Mouse (Mus musculus) bone marrow, adult 2 months (tissue): Measurements from ENCODE around the gene Nsmf. TPM values are rescaled to one million over a fixed set of nuclear protein-coding genes. Genes with fewer than 3 reads are reported as not detected.

Source experiments
- H3K27ac ChIP-seq: fragments of 200-500 bp; 2 replicates; pipeline ENCODE4 v1.5.1; 2012; ENCODE audit warnings: low read depth, mild to moderate bottlenecking, control low read depth, inconsistent platforms, low read length; ENCODE audit not compliant: control insufficient read depth, poor library complexity, insufficient read depth
- H3K4me1 ChIP-seq: fragments of 200-500 bp; 2 replicates; pipeline ENCODE4 v1.6.1; 2011; ENCODE audit warnings: low read length; ENCODE audit not compliant: control insufficient read depth, insufficient read depth
- H3K4me3 ChIP-seq: fragments of 200-500 bp; replicated peaks from 2 replicates; pipeline ENCODE3; 2011; ENCODE audit warnings: mild to moderate bottlenecking, low read depth, low read length, control low read depth; ENCODE audit not compliant: control insufficient read depth
- CTCF ChIP-seq: fragments of 200-500 bp; IDR thresholded peaks from 2 replicates; pipeline ENCODE4 v1.5.1; 2011; ENCODE audit warnings: low read length, control low read depth; ENCODE audit not compliant: control insufficient read depth, insufficient read depth
- POLR2A ChIP-seq: fragments of 200-500 bp; IDR thresholded peaks from 2 replicates; pipeline ENCODE4 v1.6.1; 2011; ENCODE audit warnings: low read depth, mild to moderate bottlenecking, control low read depth, low read length, borderline replicate concordance; ENCODE audit not compliant: control insufficient read depth
- WGBS: fragments of 180-500 bp; shearing (Covaris S2); methylation state at CpG from one replicate; pipeline ENCODE4 v1.1.7; 2018; 5-methylcytosine and 5-hydroxymethylcytosine counted together
- polyA plus RNA-seq: library from polyadenylated mRNA; stranded (reverse); fragments of >200 nt; gene quantifications from 2 replicates; pipeline ENCODE4 v1.2.4, GENCODE M21; 2011; ENCODE audit warnings: low replicate concordance; ENCODE audit not compliant: missing spikeins, insufficient read depth, insufficient read length

The Nsmf gene
- polyA plus RNA-seq, 1 experiment = 28.2 TPM

DNA sequence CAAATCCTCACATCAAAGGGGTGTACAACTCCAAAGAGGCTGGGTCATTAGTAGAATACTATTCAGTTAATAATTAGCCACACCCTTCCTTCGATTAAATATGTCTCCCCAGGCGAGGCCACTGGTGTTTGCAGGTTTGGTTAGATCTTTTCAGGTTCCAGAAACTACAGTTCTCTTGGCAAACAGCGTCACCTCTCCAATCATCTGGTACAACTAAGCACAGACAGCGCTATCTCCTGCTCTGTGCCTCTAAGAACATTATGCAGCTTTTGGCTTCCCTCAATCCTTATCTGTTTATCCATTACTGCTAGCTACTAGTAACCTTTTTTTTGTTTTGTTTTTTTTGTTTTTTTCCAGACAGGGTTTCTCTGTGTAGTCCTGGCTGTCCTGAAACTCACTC, 15.4 kb downstream of the Nsmf start:
- H3K4me1 ChIP-seq = no peaks in the 10 kb centered on the region

DNA sequence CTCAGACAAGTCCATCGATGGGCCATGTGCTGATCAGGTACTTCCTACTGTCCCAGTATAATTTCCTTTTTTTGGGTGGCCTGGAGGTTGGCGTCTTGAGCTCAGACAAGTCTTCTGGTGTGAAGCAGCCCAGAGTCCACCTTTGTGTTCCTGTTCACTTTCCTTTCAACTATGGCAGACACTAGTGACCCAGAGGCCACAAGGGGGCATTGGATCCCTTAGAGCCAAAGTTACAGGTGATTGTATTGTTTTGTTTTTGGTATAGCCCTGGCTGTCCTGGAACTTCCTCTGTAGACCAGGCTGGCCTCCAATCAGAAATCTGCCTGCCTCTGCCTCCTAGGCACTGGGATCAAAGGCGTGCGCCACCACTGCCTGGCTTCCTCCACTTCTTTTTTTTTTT, 18.2 kb downstream of the Nsmf start:
- TF ChIP-seq CTCF (no peak), POLR2A (no peak)
- H3K27ac ChIP-seq = no peak overlapping the region
- H3K4me3 ChIP-seq = no peak overlapping the region
- WGBS = 72% methylated on average over 4 of the region's 4 CpGs
- H3K4me1 ChIP-seq = no peaks in the 10 kb centered on the region

More for the DNA sequence above, 15.4 kb downstream of the Nsmf start:
- 69% methylated on average over 4 of the region's 4 CpGs for WGBS
- H3K4me3 ChIP-seq = no peak overlapping the region
- TF ChIP-seq CTCF (no peak), POLR2A (no peak)
- no peak overlapping the region for H3K27ac ChIP-seq

DNA sequence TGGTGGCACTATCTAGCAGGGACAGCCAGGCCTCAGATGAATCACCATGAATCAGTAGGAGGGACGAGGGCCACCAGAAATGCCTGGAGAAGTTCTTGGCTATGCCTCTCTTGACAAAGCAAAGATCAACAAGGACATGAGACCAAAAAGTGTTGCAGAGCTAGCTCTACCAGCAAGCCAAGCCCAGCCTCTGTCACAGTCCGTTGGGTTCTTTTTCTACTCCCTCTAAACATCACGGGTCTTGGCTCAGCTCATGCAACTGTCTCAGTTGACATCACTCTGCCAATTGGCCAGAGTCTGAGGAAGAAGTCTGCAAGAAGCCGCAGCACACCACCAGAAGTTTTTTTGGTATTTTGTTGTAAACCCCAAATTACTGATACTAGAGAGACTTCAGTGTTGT, 21.4 kb downstream of the Nsmf start:
- 77% methylated on average over 4 of the region's 4 CpGs for WGBS
- no peak overlapping the region for H3K4me3 ChIP-seq

DNA sequence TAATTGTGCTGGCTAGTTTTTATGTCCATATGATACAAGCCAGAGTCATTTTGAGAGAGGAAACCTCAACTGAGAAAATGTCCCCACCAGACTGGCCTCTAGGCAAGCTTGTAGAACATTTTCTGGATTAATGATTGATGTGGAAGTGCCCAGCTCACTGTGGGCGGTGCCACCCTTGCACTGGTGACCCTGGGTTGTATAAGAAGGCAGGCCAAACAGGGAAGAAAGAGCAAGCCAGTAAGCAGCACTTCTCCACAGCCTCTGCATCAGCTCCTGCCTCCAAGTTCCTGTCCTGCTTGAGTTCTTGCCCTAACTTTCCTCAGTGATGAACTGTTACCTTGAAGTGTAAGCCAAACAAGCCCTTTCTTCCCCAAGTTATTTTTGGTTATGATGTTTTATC, 24.8 kb downstream of the Nsmf start:
- H3K27ac ChIP-seq = no peak overlapping the region
- no peak for TF ChIP-seq CTCF
- TF ChIP-seq POLR2A = no peak
- no peaks in the 10 kb centered on the region for H3K4me1 ChIP-seq
- 76% methylated on average over 1 of the region's 1 CpGs for WGBS
- no peak overlapping the region for H3K4me3 ChIP-seq

More for the DNA sequence above, 21.4 kb downstream of the Nsmf start:
- no peak for TF ChIP-seq POLR2A
- no peak for TF ChIP-seq CTCF
- Histone ChIP-seq H3K4me1 (no peaks in the 10 kb centered on the region), H3K27ac (no peak overlapping the region)

DNA sequence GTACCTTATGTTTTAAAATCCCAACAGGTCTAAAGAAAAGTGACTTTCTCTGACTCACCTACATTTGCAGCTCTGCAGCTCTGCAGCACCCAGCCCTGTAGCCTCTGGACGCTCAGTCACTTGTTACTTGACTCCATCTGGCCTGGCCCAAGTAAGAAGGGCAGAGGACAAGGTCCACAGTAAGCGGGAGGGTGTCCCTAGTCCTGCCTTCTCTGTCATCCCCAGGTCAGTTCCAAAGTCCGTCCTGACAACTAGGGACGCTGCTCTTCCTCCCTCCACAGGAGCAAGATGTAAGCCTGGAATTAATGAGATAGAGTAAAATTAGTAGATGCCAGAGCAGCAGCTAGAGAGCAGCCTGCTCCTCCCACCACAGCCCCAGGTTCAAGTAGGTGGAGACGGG, 25.9 kb downstream of the Nsmf start, which contains the start of gene Entpd8:
TSS of gene Entpd8 (plus strand) at position 229 of the 400 bp plus-strand sequence.
- H3K4me3 ChIP-seq = no peak within 1 kb of the TSS
- H3K4me1 ChIP-seq = no peaks in the 10 kb centered on the region
- WGBS = 80% methylated on average over 5 of the region's 5 CpGs
- no peak within 1 kb of the TSS for H3K27ac ChIP-seq
- no peak for TF ChIP-seq POLR2A
- no peak for TF ChIP-seq CTCF

DNA sequence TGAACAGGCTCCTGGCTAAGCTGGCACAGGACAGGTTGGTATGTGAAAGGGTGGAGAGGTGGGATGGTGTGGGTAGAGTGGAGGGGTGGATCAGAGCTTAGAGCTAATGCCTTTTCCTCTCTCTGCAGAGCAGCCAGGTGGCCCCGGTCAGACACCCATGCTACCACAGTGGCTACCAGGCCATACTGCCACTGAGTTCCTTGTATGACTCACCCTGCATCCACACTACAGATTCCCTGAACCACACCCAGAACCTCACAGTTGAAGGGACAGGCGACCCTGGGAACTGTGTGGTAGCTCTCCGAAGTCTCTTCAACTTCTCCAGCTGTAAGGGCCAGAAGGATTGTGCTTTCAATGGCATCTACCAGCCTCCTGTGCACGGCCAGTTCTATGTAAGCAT, 29.5 kb downstream of the Nsmf start:
- no peaks in the 10 kb centered on the region for H3K4me1 ChIP-seq
- TF ChIP-seq CTCF (no peak), POLR2A (no peak)
- H3K4me3 ChIP-seq = no peak overlapping the region
- 73% methylated on average over 4 of the region's 4 CpGs for whole genome bisulfite sequencing
- H3K27ac ChIP-seq = no peak overlapping the region

DNA sequence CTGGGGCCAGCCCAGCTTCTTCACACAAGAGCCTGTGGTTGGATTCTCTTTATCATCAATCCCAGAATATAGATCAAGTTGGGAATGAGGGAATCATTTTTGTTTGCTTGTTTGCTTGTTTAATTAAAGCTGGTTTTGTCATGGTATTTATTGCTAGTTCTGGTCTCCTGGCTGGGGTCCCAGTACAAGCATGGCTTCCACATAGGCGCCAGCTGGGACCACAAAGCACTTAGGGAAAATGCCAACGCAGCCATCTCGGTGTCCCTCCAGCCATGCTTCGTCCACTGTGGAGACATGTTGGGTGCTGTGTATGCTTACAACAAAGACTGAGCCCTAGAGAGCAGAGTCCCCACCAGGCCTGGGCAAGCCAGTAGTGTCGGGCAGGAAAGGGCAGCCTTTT, 31.4 kb downstream of the Nsmf start:
- H3K27ac ChIP-seq = no peak overlapping the region
- no peak overlapping the region for H3K4me3 ChIP-seq
- 82% methylated on average over 5 of the region's 5 CpGs for WGBS
- TF ChIP-seq CTCF = no peak
- TF ChIP-seq POLR2A = no peak
- no peaks in the 10 kb centered on the region for H3K4me1 ChIP-seq

DNA sequence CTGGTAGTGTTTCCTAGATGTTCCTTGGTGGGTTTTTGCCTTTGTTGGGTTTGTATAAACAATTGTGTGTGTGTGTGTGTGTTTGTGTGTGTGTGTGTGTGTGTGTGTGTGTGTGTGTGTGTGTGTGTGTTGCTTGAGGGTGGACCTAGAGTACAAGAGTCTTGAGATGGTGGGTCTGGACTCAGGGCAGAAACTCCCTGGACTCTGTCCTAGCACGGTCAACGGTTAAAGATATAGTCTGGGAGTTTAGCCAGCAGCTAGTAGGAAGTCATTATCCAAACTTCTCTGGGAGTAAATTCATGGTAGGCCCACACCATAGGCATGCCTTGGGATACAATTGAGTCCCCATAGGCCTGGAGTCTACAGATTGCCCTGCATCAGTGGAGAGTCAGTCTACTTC, 33.7 kb downstream of the Nsmf start:
- H3K27ac ChIP-seq = no peak overlapping the region
- 95% methylated on average over 2 of the region's 2 CpGs for WGBS
- no peaks in the 10 kb centered on the region for H3K4me1 ChIP-seq
- TF ChIP-seq CTCF (no peak), POLR2A (no peak)
- H3K4me3 ChIP-seq = no peak overlapping the region

DNA sequence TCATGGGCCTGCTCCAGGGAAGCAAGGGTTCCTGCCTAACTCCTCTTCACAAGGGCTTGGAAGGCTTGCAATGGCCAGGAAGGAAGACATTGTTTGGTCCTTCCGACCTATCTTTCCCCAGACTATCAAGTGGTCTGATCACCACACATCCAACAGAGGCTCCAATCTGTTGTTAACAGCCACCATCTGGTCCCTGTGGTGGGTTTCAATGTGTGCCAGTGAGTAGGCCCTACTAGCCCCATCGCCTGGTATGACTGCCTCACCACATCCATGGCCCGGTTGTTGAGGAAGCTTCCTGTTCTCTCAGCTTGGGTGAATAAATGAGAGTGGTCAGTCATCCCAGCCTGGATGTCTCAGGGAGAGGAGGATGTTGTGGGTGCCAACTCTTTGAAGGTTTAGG, 34.5 kb downstream of the Nsmf start:
- TF ChIP-seq CTCF (no peak), POLR2A (no peak)
- 74% methylated on average over 3 of the region's 3 CpGs for WGBS
- Histone ChIP-seq H3K4me3 (no peak overlapping the region), H3K4me1 (no peaks in the 10 kb centered on the region), H3K27ac (no peak overlapping the region)
